Mouse (Mus musculus) layer of hippocampus, postnatal 10 days (tissue): ENCODE results near the gene Trpm6. TPM values are rescaled to one million over a fixed set of nuclear protein-coding genes. Genes with fewer than 3 reads are reported as not detected.

Experiments
- DNase-seq, 2 experiments: peaks; one replicate each; pipeline ENCODE4 v3.0.0; 2021; ENCODE audit warnings: low spot score in 2 of 2
- total RNA-seq, 2 experiments: library from RNA; stranded (reverse); gene quantifications; 2 replicates each; pipeline ENCODE4 v1.2.3; 2021

Trpm6 gene
- total RNA-seq, 2 experiments from 2014 or later: 0.76 to 1.0 TPM

DNA sequence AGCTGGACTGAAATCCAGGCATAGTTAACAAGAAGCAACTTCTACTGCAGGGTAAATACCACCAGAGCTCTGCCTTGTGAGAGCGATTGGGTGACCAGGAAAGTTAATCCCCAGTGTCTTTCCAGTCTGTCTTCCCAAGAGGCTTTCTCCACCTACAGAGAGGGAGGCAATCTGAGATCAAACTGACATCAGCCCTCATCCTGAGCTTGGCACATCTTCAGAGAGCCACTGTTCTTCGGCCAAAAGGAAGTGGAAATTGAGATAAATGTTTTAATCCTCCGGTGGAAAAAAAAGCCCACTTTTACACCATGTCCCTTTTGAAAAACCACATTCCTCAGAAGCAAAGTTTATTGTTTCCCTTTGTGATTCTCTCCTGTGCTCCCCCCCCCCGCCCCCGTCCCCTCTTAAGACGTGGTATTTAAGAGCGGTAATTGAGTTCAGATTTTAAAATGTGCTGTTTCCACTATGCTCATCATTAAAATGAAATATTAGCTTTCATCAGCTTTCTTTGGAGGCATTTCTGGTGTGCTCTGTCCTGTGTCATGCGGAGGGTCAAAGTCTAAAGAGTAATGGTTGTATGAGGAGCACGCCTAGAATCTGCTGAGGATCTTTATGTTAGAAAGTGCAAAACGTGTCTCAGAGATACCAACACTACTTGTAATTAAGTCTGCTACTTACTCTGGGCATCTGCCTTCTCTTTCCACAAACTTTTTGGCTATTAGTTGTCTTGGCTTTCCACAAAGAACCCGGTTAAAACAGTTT, 138.0 kb downstream of the Trpm6 start:
- no peak for DNase-seq

DNA sequence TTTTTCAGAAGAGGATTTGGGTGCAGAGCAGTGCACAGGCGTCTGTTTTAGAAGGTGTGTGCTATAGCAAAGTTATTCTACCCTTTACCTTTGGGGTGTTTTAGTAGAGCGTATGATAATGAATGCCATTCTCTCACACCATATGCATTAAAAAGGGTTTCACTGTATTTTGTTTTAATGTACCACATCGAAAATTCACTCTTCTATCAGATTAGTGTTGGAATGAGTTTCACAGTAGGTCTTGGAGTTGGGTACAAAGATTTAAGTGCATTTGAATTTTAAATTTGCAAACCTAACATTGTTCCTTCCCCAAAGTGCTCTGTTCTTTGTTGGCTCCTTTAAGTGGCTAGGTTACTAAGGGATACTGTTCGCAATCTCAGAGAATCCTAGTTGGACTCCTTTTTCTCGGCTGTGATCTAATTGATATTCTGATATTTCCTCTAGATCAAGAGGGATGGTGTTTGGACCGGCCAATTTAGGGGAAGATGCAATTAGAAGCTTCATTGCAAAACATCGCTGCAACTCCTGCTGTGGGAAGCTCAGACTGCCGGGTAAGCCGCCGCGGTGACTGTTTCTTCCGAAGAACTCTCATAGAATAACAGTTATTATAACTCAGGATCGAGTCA, 138.8 kb downstream of the Trpm6 start:
- DNase-seq: peak; percentile 27 to 51

DNA sequence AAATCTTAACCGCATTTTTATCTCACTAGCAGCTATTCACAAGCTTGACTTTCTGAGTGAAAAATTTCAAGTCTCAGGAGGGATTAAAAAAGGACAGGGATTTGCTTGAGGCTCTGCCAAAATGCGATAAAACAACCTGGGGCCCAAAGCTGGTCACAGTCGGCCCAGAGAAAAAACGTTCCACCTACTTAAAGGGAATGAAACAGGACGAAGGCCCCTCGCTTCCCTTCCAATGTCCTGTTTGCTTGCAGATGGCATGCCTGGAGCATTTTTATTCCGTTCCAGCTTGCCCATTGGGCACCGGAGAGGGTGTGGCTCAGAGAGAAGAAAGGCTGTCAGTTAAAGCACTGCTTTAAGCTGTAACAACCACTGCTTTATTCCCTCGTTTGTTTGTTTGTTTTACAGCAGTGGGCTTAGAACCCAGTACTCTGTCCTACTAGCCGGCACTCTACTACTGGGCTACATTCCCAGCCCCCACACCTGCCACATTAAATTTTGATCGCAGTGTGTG, 139.4 kb downstream of the Trpm6 start:
- DNase-seq: peak; percentile 44 to 57

DNA sequence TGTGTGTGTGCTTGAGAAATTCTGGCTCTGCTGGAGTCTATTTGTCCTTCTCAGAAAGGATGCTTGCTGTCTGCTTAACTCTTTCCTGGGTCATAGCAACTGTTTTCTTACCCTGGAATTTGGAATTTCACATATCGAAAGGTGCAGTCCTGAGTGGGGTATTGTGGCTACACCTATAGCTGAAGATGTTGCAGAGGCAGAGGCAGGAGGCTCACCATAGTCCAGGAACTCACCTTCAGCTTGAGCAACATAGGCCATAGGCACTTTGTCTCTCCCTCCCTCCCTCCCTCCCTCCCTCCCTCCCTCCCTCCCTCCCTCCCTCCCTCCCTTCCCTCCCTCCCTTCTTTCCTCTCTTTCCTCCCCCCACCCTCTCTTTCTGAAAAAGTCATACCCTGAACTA, 139.8 kb downstream of the Trpm6 start:
- DNase-seq: no peak

DNA sequence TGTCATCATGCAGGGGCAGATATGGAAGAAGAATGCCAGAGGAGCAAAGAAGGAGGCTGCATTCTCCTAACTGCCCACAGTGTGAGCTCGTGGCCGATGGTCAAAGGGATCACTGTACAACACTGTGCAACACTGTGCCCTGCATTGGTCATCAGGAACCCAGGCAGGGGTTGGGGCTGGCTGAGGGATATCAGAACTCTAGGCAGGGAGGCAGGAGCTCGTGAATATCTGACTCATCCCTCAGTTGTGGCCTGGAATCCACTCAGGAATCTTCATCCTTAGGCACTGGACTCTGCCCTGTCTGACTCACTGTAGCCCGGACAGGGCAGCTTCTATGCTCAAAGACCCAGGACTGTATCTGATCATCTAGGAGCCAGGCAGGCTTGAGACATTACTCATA, 140.4 kb downstream of the Trpm6 start:
- DNase-seq: no peak

- DNase-seq: no peak
Observed at GRCm38 (mm10) chr19:18898238-18898637, 148.5 kb downstream of the Trpm6 start.

- no peak for DNase-seq
Observed at GRCm38 (mm10) chr19:18902041-18902693, 152.4 kb downstream of the Trpm6 start.

- peak in 1 of 2 experiments; percentile 14 for DNase-seq
Observed at GRCm38 (mm10) chr19:18902694-18903067, 152.9 kb downstream of the Trpm6 start.

GRCm38 (mm10) chr19:18905511-18905910, 155.7 kb downstream of the Trpm6 start:
- DNase-seq: no peak

DNA sequence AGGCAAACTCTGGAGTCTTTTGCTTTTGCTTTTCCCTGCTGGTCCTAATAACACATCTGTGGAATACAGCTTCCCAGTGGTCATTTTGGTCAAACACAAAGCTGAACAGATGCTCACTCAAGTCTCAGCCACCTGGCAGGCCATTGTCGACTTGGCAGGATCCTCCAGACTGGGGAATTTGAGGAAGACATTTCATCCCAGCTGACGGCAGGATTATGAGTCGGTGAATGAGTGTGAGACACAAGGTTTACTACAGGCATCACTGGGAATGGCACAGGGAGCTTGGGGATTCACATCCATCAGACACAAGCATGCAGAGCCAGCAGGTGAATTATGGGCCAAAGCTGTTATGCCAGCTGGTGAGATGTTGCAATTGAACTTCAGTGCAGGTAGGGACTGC, 159.9 kb downstream of the Trpm6 start:
- no peak for DNase-seq

DNA sequence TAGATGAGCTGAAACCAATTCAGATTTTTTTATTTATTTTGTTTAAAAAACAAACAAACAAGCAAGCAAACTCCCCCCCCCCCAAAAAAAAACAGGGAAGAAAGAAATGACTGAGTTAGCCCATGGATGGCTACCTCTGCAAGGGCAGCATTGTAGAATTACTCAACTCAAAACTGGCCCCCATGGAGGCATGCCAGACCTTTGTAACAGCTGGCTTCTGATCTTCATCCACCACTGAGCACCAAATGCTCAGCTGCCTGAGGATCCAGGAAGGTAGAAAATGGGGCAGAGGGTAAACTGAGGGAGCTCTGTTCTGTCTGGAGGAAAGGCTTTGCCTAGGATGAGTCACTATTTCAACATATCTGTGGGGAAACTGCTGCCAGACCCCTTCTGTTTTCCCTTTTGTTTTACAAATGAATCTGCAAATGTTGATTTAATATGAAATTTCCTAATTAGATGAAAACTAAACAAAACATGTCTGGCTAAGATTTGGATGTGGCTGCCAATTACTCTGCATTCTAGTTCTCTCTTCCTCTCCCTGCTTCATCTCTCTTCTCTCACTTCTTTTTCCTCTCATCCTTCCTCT, 162.1 kb downstream of the Trpm6 start:
- DNase-seq: no peak

DNA sequence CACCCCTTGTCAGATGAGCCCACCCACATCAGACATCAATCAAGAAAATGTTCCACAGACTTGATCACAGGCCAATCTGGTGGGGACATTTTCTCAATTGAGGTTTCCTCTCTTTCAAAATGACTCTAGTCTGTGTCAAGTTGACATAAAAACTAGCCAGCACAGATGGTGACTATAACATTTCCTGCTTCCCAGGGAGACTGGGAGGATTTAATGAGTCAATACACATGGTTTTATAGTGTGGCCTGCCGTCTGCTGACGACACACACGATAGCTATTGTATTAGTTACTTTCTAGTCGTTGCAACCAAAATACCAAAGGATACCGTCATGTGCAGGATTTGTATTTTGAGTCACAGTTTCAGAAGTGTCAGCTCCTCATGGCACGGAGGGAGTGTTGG, 191.6 kb downstream of the Trpm6 start:
- no peak for DNase-seq

Other genes with a start within 250 kb of the Trpm6 start
- 10 to 100 TPM; 30.6 to 38.2 TPM for gene Ostf1, start 118.2 kb upstream of the Trpm6 start, total RNA-seq
- 1 to 10 TPM; 7.4 to 8.0 TPM for gene Nmrk1, start 118.0 kb upstream of the Trpm6 start, total RNA-seq
- gene Carnmt1, start 79.2 kb upstream of the Trpm6 start, total RNA-seq: 10 to 100 TPM; 11.4 to 11.6 TPM
- gene D030056L22Rik, start 36.8 kb upstream of the Trpm6 start, total RNA-seq: 10 to 100 TPM; 22.9 to 23.0 TPM